Mouse (Mus musculus) ovary, postnatal 14 days (tissue): ENCODE measurements around the gene Mcpt8.
"Not testable (repeated sequence)": the region's sequence is repeated elsewhere in the genome, so short reads cannot be mapped to it uniquely, and the experiment has no call there.

Source experiments
- DNase-seq: peaks from one replicate; pipeline ENCODE4 v3.0.0; 2022; ENCODE audit warnings: low spot score

Gene Mcpt8

GRCm38 (mm10) chr14:56085167-56085566 is at the start of gene Mcpt8:
Gene Mcpt8 (minus strand): TSS chr14:56085273.
- DNase-seq: no peak

- not testable (repeated sequence) for DNase-seq
Observed at GRCm38 (mm10) chr14:56133675-56134074, 48.6 kb upstream of the Mcpt8 start.

GRCm38 (mm10) chr14:56132508-56132907 is 47.4 kb upstream of the Mcpt8 start, which contains the start of gene Gzmd:
Gene Gzmd (minus strand): TSS chr14:56132608.
- DNase-seq: not testable (repeated sequence)

- DNase-seq: no peak
Observed at GRCm38 (mm10) chr14:56128341-56128740, 43.3 kb upstream of the Mcpt8 start.

GRCm38 (mm10) chr14:56123516-56123915 is 38.4 kb upstream of the Mcpt8 start:
- DNase-seq: no peak

- DNase-seq: no peak
Observed at GRCm38 (mm10) chr14:56120525-56120924, 35.5 kb upstream of the Mcpt8 start, which contains the start of gene Gzme. Gene Gzme (minus strand): TSS chr14:56120625.

- DNase-seq: not testable (repeated sequence)
Observed at GRCm38 (mm10) chr14:56115531-56116310, 30.6 kb upstream of the Mcpt8 start.

GRCm38 (mm10) chr14:56105447-56106180 is 20.5 kb upstream of the Mcpt8 start:
- no peak for DNase-seq

- no peak for DNase-seq
Observed at GRCm38 (mm10) chr14:56105016-56105415, 19.9 kb upstream of the Mcpt8 start.

GRCm38 (mm10) chr14:56103452-56103851 is 18.4 kb upstream of the Mcpt8 start:
- DNase-seq: no peak

- DNase-seq: no peak
Observed at GRCm38 (mm10) chr14:56102386-56102785, 17.3 kb upstream of the Mcpt8 start, which contains the start of gene Ctsg. Gene Ctsg (minus strand): TSS chr14:56102574.

- DNase-seq: no peak
Observed at GRCm38 (mm10) chr14:56098940-56099339, 13.9 kb upstream of the Mcpt8 start.

GRCm38 (mm10) chr14:56097597-56097996 is 12.5 kb upstream of the Mcpt8 start:
- DNase-seq: no peak

- no peak for DNase-seq
Observed at GRCm38 (mm10) chr14:56093353-56093752, 8.3 kb upstream of the Mcpt8 start.

- DNase-seq: no peak
Observed at GRCm38 (mm10) chr14:56086711-56087110, 1.6 kb upstream of the Mcpt8 start.

- no peak for DNase-seq
Observed at GRCm38 (mm10) chr14:56082016-56082415, 3.1 kb downstream of the Mcpt8 start.

- DNase-seq: not testable (repeated sequence)
Observed at GRCm38 (mm10) chr14:56062213-56062612, 22.9 kb downstream of the Mcpt8 start, which contains the start of gene Mcpt4. Gene Mcpt4 (minus strand): TSS chr14:56062313.

GRCm38 (mm10) chr14:56057722-56058121 is 27.4 kb downstream of the Mcpt8 start:
- DNase-seq: no peak

- DNase-seq: no peak
Observed at GRCm38 (mm10) chr14:56055408-56055807, 29.7 kb downstream of the Mcpt8 start.

- not testable (repeated sequence) for DNase-seq
Observed at GRCm38 (mm10) chr14:56041792-56042191, 43.3 kb downstream of the Mcpt8 start, which contains the start of gene Mcpt2. Gene Mcpt2 (plus strand): TSS chr14:56042041.

- DNase-seq: no peak
Observed at GRCm38 (mm10) chr14:56034433-56034832, 50.6 kb downstream of the Mcpt8 start.
